25 mouse cellular contexts compared by ENCODE assay signal in the genomic region with DNA sequence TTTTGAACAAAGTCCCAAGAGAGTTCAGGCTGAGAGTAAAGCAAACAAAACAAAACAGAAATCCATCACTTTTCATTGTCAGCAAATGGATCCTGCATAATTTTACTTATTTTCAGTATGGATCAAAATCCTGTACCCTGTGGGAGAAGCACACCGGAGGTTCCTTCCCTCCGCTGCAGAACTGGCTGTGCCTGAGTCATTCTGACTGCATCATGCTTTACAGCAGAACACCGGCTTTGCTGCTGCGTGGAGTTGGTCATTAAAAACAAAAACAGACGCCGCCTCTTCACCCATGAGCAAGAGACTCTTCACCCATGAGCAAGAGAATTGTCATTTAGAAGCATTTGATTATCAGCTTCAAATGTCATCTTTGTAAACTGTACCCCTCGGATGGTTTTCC.
"Had no signal": no experiment of that assay in that cellular context is flagged by ENCODE, and none has a peak within 500 bp of the region (broad histone marks: within the 10 kb centered on the region; RNA-seq: fewer than 3 reads in every experiment).

No protein-coding gene starts in this region.

- DNase-seq: gastrocnemius, adult 2 months; gastrocnemius, postnatal 10 days; gastrocnemius, postnatal 25 days; heart, adult 18-20 months; heart, postnatal 14 days; heart, postnatal 36 days; kidney, adult 11 months; kidney, adult 2 months; kidney, adult 9 months; kidney, postnatal 14 days; kidney, postnatal 36 days; layer of hippocampus, adult 9-11 months; layer of hippocampus, postnatal 36 days; left cerebral cortex, postnatal 4 days had no signal

- H3K4me2 ChIP-seq: heart, embryonic 11.5 days; heart, embryonic 13.5 days; heart, embryonic 15.5 days; hindbrain, embryonic 13.5 days; hindbrain, embryonic 15.5 days; kidney, embryonic 15.5 days; limb, embryonic 13.5 days; limb, embryonic 15.5 days; liver, embryonic 12.5 days had no signal

- H3K36me3 ChIP-seq: heart, embryonic 13.5 days; heart, embryonic 15.5 days; hindbrain, embryonic 13.5 days; hindbrain, embryonic 15.5 days; kidney, embryonic 15.5 days; limb, embryonic 13.5 days; limb, embryonic 15.5 days; liver, embryonic 12.5 days had no signal

- H3K27me3 ChIP-seq: heart, embryonic 13.5 days; heart, embryonic 15.5 days; hindbrain, embryonic 13.5 days; hindbrain, embryonic 15.5 days; kidney, embryonic 15.5 days; limb, embryonic 13.5 days; limb, embryonic 15.5 days; liver, embryonic 12.5 days had no signal

- H3K4me3 ChIP-seq: gastrocnemius, adult 2 months; heart, embryonic 13.5 days; heart, embryonic 15.5 days; hindbrain, embryonic 13.5 days; hindbrain, embryonic 15.5 days; kidney, embryonic 15.5 days; limb, embryonic 13.5 days; limb, embryonic 15.5 days; liver, embryonic 12.5 days had no signal

- ATAC-seq: hindbrain, postnatal 0 days; intestine, embryonic 16.5 days; liver, embryonic 12.5 days had no signal
